In genomic region chr9:27178935-27179334, GRCm38 (mm10) we compare ENCODE assay signal across 21 mouse cellular contexts. TPM values are rescaled to one million over a fixed set of nuclear protein-coding genes. Genes with fewer than 3 reads are reported as not detected.
A peak's percentile ranks its signal among the peaks of the same experiment; 100 is the strongest.
DNase-seq lines count a peak whose midpoint lies in the region; TF ChIP-seq lines count a peak whose summit lies in the region.
"Had no signal": no experiment of that assay in that cellular context is flagged by ENCODE, and none has a peak within 500 bp of the region (broad histone marks: within the 10 kb centered on the region; RNA-seq: fewer than 3 reads in every experiment).

No protein-coding gene starts in this region.

- intact Hi-C loops in left cerebral cortex, postnatal 14 days (cut with DNase I), result no loop called here

- TF ChIP-seq CTCF in cortical plate, adult 2 months (IDR thresholded peaks at IDR 0.05; ENCODE audit: extremely low read depth, insufficient read depth, low read length), result no peak

- DNase-seq in left cerebral cortex, adult 18-20 months (ENCODE audit: low spot score in 2 of 2), result peak; percentile 62 to 77
- DNase-seq in left cerebral cortex, postnatal 14 days (ENCODE audit: low spot score in 2 of 2), result no peak
- DNase-seq in right cerebral cortex, adult 18-20 months, result peak; percentile 89
- DNase-seq in right cerebral cortex, postnatal 10 days (ENCODE audit: low spot score in 2 of 2), result no peak
- DNase-seq in brain, adult 2 months (ENCODE audit: low read depth, low spot score), result peak; percentile 93
- DNase-seq in spleen, postnatal 14 days (ENCODE audit: low spot score in 2 of 2), result no peak
- DNase-seq: adrenal gland, adult 2 months; adrenal gland, postnatal 25 days; cerebellum, adult 2 months; cerebellum, postnatal 10 days; embryo, embryonic 11 days; gastrocnemius, postnatal 10 days; heart, adult 18-20 months; heart, postnatal 10 days; heart, postnatal 4 days had no signal

- peak overlapping the region; percentile 65 for H3K27ac ChIP-seq in cortical plate, adult 2 months (ENCODE audit: insufficient read depth, low read length)
- H3K27ac ChIP-seq: embryonic facial prominence, embryonic 15.5 days; forebrain, embryonic 10.5 days; heart, embryonic 10.5 days; hindbrain, embryonic 12.5 days had no signal

- TF ChIP-seq POLR2A in cortical plate, adult 2 months (IDR thresholded peaks at IDR 0.05; ENCODE audit: extremely low read depth, insufficient read depth, low read length), result no peak

- H3K4me3 ChIP-seq in cortical plate, adult 2 months (ENCODE audit: insufficient read depth, low read length), result no peak overlapping the region
- H3K4me3 ChIP-seq: embryonic facial prominence, embryonic 15.5 days; erythroblast, embryonic 14.5 days; forebrain, embryonic 10.5 days; heart, embryonic 10.5 days; hindbrain, embryonic 12.5 days had no signal

- peaks cover 5% of the 10 kb centered on the region; the same call in 1 of the 2 replicates for H3K4me1 ChIP-seq in cortical plate, adult 2 months (ENCODE audit: control insufficient read depth, insufficient read depth, low read length)

RNA-seq across cellular contexts. Expression of gene Jam3, which starts 23.7 kb away (rescaled TPM):
- total RNA-seq in left cerebral cortex, adult 18-20 months (2021), result 10 to 100 TPM; 27.3 to 32.7 TPM
- total RNA-seq in left cerebral cortex, postnatal 14 days (2021), result 10 to 100 TPM; 24.1 to 26.9 TPM
- polyA plus RNA-seq in cortical plate, adult 2 months (2012; rRNA removed), result 58.8 and 59.0 TPM in 2 replicates

Comparison
In these comparisons a context has a peak if more than half of its experiments do, and no peak if none do; other contexts are left out.
1. DNase-seq: peak in left cerebral cortex, adult 18-20 months (2 of 2), right cerebral cortex, adult 18-20 months (single experiment) and brain, adult 2 months (single experiment); none in left cerebral cortex, postnatal 14 days (0 of 2), right cerebral cortex, postnatal 10 days (0 of 2) and spleen, postnatal 14 days (0 of 2).